Mouse (Mus musculus): Measurements from ENCODE around the gene Faap100.

- no peak for TF ChIP-seq CTCF (conservative IDR thresholded peaks at IDR 0.05; ENCODE audit: insufficient read depth, insufficient read length, low read depth, low read length)
- no peak for TF ChIP-seq POLR2A (IDR thresholded peaks at IDR 0.05; ENCODE audit: low read depth, low read length)
Measured at GRCm38 (mm10) chr11:120417852-120418251, 39.3 kb upstream of the Faap100 start.
